Mouse (Mus musculus): Measurements from ENCODE around the gene Crhbp. TPM values are rescaled to one million over a fixed set of nuclear protein-coding genes. Genes with fewer than 3 reads are reported as not detected.
A peak's percentile ranks its signal among the peaks of the same experiment; 100 is the strongest.

Crhbp gene
- 0.82 and 1.2 TPM in 2 replicates for polyA plus RNA-seq (2014; fragmentation: Nextera tagmentation; extraction: Ambion mirVana)

- no peak for DNase-seq (ENCODE audit: low spot score)
- Histone ChIP-seq H3K4me2 (ENCODE audit: low read depth) (peak within 1 kb of the TSS; percentile 84), H3K9ac (ENCODE audit: low read length) (peak within 1 kb of the TSS; percentile 47), H3K27me3 (ENCODE audit: control insufficient read depth, insufficient read depth, low read length) (peaks cover 31% of the 10 kb centered on the region), H3K4me1 (ENCODE audit: control insufficient read depth, insufficient read depth, low read length) (peaks cover 3% of the 10 kb centered on the region; the same call in 1 of the 2 replicates), H3K27ac (ENCODE audit: low read depth, low read length) (no peak within 1 kb of the TSS), H3K4me3 (ENCODE audit: low read depth, low read length) (peak within 1 kb of the TSS; percentile 43), H3K9me3 (ENCODE audit: control insufficient read depth, low read length) (no peaks in the 10 kb centered on the region), H3K36me3 (ENCODE audit: control insufficient read depth, insufficient read depth, low read length) (no peaks in the 10 kb centered on the region)
- no peak for ATAC-seq (ENCODE audit: insufficient read depth, low FRiP score, low TSS enrichment)
- 48% methylated on average over 11 of the region's 11 CpGs for WGBS
Observed at GRCm38 (mm10) chr13:95444824-95445223, at the start of gene Crhbp. TSS of gene Crhbp (minus strand) at chr13:95444924.

GRCm38 (mm10) chr13:95493296-95493695, 48.6 kb upstream of the Crhbp start:
- no peaks in the 10 kb centered on the region for H3K9me3 ChIP-seq (ENCODE audit: control insufficient read depth, low read length)
- no peak overlapping the region for H3K27ac ChIP-seq (ENCODE audit: low read depth, low read length)
- H3K4me3 ChIP-seq (ENCODE audit: low read depth, low read length), result no peak overlapping the region
- H3K4me2 ChIP-seq (ENCODE audit: low read depth), result no peak overlapping the region
- H3K27me3 ChIP-seq (ENCODE audit: control insufficient read depth, insufficient read depth, low read length), result no peaks in the 10 kb centered on the region
- WGBS, result 79% methylated on average over 5 of the region's 5 CpGs
- no peaks in the 10 kb centered on the region for H3K4me1 ChIP-seq (ENCODE audit: control insufficient read depth, insufficient read depth, low read length)
- DNase-seq (ENCODE audit: low spot score) (no peak), ATAC-seq (ENCODE audit: insufficient read depth, low FRiP score, low TSS enrichment) (no peak)
- no peak overlapping the region for H3K9ac ChIP-seq (ENCODE audit: low read length)
- H3K36me3 ChIP-seq (ENCODE audit: control insufficient read depth, insufficient read depth, low read length), result no peaks in the 10 kb centered on the region

GRCm38 (mm10) chr13:95491327-95491726, 46.6 kb upstream of the Crhbp start:
- WGBS, result 82% methylated on average over 11 of the region's 11 CpGs
- Histone ChIP-seq H3K4me2 (ENCODE audit: low read depth) (no peak overlapping the region), H3K4me3 (ENCODE audit: low read depth, low read length) (no peak overlapping the region), H3K9me3 (ENCODE audit: control insufficient read depth, low read length) (no peaks in the 10 kb centered on the region), H3K27ac (ENCODE audit: low read depth, low read length) (no peak overlapping the region), H3K4me1 (ENCODE audit: control insufficient read depth, insufficient read depth, low read length) (no peaks in the 10 kb centered on the region), H3K9ac (ENCODE audit: low read length) (no peak overlapping the region), H3K27me3 (ENCODE audit: control insufficient read depth, insufficient read depth, low read length) (no peaks in the 10 kb centered on the region), H3K36me3 (ENCODE audit: control insufficient read depth, insufficient read depth, low read length) (no peaks in the 10 kb centered on the region)
- no peak for DNase-seq (ENCODE audit: low spot score)
- ATAC-seq (ENCODE audit: insufficient read depth, low FRiP score, low TSS enrichment), result no peak

GRCm38 (mm10) chr13:95484664-95485063, 39.9 kb upstream of the Crhbp start:
- no peak for DNase-seq (ENCODE audit: low spot score)
- Histone ChIP-seq H3K9ac (ENCODE audit: low read length) (no peak overlapping the region), H3K36me3 (ENCODE audit: control insufficient read depth, insufficient read depth, low read length) (no peaks in the 10 kb centered on the region), H3K4me2 (ENCODE audit: low read depth) (no peak overlapping the region), H3K9me3 (ENCODE audit: control insufficient read depth, low read length) (no peaks in the 10 kb centered on the region), H3K4me1 (ENCODE audit: control insufficient read depth, insufficient read depth, low read length) (no peaks in the 10 kb centered on the region), H3K27ac (ENCODE audit: low read depth, low read length) (no peak overlapping the region), H3K4me3 (ENCODE audit: low read depth, low read length) (no peak overlapping the region), H3K27me3 (ENCODE audit: control insufficient read depth, insufficient read depth, low read length) (no peaks in the 10 kb centered on the region)
- no peak for ATAC-seq (ENCODE audit: insufficient read depth, low FRiP score, low TSS enrichment)
- 69% methylated on average over 5 of the region's 5 CpGs for WGBS

- Histone ChIP-seq H3K27ac (ENCODE audit: low read depth, low read length) (no peak overlapping the region), H3K9ac (ENCODE audit: low read length) (no peak overlapping the region), H3K4me1 (ENCODE audit: control insufficient read depth, insufficient read depth, low read length) (no peaks in the 10 kb centered on the region), H3K9me3 (ENCODE audit: control insufficient read depth, low read length) (no peaks in the 10 kb centered on the region), H3K4me3 (ENCODE audit: low read depth, low read length) (no peak overlapping the region), H3K27me3 (ENCODE audit: control insufficient read depth, insufficient read depth, low read length) (no peaks in the 10 kb centered on the region), H3K4me2 (ENCODE audit: low read depth) (no peak overlapping the region), H3K36me3 (ENCODE audit: control insufficient read depth, insufficient read depth, low read length) (no peaks in the 10 kb centered on the region)
- 22% methylated on average over 4 of the region's 4 CpGs for WGBS
- ATAC-seq (ENCODE audit: insufficient read depth, low FRiP score, low TSS enrichment), result no peak
- DNase-seq (ENCODE audit: low spot score), result peak; percentile 88
Observed at GRCm38 (mm10) chr13:95481428-95481827, 36.7 kb upstream of the Crhbp start.

GRCm38 (mm10) chr13:95478671-95479413, 34.1 kb upstream of the Crhbp start, which contains the start of gene S100z:
TSS of gene S100z (minus strand) at chr13:95478721.
- Histone ChIP-seq H3K27ac (ENCODE audit: low read depth, low read length) (no peak within 1 kb of the TSS), H3K9me3 (ENCODE audit: control insufficient read depth, low read length) (no peaks in the 10 kb centered on the region), H3K27me3 (ENCODE audit: control insufficient read depth, insufficient read depth, low read length) (no peaks in the 10 kb centered on the region), H3K4me3 (ENCODE audit: low read depth, low read length) (no peak within 1 kb of the TSS), H3K4me2 (ENCODE audit: low read depth) (no peak within 1 kb of the TSS), H3K36me3 (ENCODE audit: control insufficient read depth, insufficient read depth, low read length) (no peaks in the 10 kb centered on the region), H3K4me1 (ENCODE audit: control insufficient read depth, insufficient read depth, low read length) (no peaks in the 10 kb centered on the region), H3K9ac (ENCODE audit: low read length) (no peak within 1 kb of the TSS)
- DNase-seq (ENCODE audit: low spot score), result no peak
- 92% methylated on average over 21 of the region's 21 CpGs for WGBS
- ATAC-seq (ENCODE audit: insufficient read depth, low FRiP score, low TSS enrichment), result no peak

- Histone ChIP-seq H3K4me1 (ENCODE audit: control insufficient read depth, insufficient read depth, low read length) (no peaks in the 10 kb centered on the region), H3K9me3 (ENCODE audit: control insufficient read depth, low read length) (no peaks in the 10 kb centered on the region), H3K36me3 (ENCODE audit: control insufficient read depth, insufficient read depth, low read length) (no peaks in the 10 kb centered on the region), H3K4me3 (ENCODE audit: low read depth, low read length) (no peak overlapping the region), H3K27ac (ENCODE audit: low read depth, low read length) (no peak overlapping the region), H3K27me3 (ENCODE audit: control insufficient read depth, insufficient read depth, low read length) (no peaks in the 10 kb centered on the region), H3K4me2 (ENCODE audit: low read depth) (no peak overlapping the region), H3K9ac (ENCODE audit: low read length) (no peak overlapping the region)
- DNase-seq (ENCODE audit: low spot score) (no peak), ATAC-seq (ENCODE audit: insufficient read depth, low FRiP score, low TSS enrichment) (no peak)
- WGBS, result 90% methylated on average over 6 of the region's 6 CpGs
Observed at GRCm38 (mm10) chr13:95477173-95477572, 32.4 kb upstream of the Crhbp start.

GRCm38 (mm10) chr13:95475124-95475523, 30.4 kb upstream of the Crhbp start:
- no peaks in the 10 kb centered on the region for H3K9me3 ChIP-seq (ENCODE audit: control insufficient read depth, low read length)
- no peak overlapping the region for H3K9ac ChIP-seq (ENCODE audit: low read length)
- no peaks in the 10 kb centered on the region for H3K36me3 ChIP-seq (ENCODE audit: control insufficient read depth, insufficient read depth, low read length)
- no peaks in the 10 kb centered on the region for H3K27me3 ChIP-seq (ENCODE audit: control insufficient read depth, insufficient read depth, low read length)
- H3K4me3 ChIP-seq (ENCODE audit: low read depth, low read length), result no peak overlapping the region
- WGBS, result 81% methylated on average over 7 of the region's 7 CpGs
- no peak for ATAC-seq (ENCODE audit: insufficient read depth, low FRiP score, low TSS enrichment)
- H3K4me1 ChIP-seq (ENCODE audit: control insufficient read depth, insufficient read depth, low read length), result no peaks in the 10 kb centered on the region
- H3K4me2 ChIP-seq (ENCODE audit: low read depth), result no peak overlapping the region
- no peak overlapping the region for H3K27ac ChIP-seq (ENCODE audit: low read depth, low read length)
- no peak for DNase-seq (ENCODE audit: low spot score)

- Histone ChIP-seq H3K4me2 (ENCODE audit: low read depth) (no peak overlapping the region), H3K36me3 (ENCODE audit: control insufficient read depth, insufficient read depth, low read length) (no peaks in the 10 kb centered on the region), H3K4me1 (ENCODE audit: control insufficient read depth, insufficient read depth, low read length) (no peaks in the 10 kb centered on the region), H3K27me3 (ENCODE audit: control insufficient read depth, insufficient read depth, low read length) (no peaks in the 10 kb centered on the region), H3K4me3 (ENCODE audit: low read depth, low read length) (no peak overlapping the region), H3K27ac (ENCODE audit: low read depth, low read length) (no peak overlapping the region), H3K9ac (ENCODE audit: low read length) (no peak overlapping the region), H3K9me3 (ENCODE audit: control insufficient read depth, low read length) (no peaks in the 10 kb centered on the region)
- no peak for ATAC-seq (ENCODE audit: insufficient read depth, low FRiP score, low TSS enrichment)
- no peak for DNase-seq (ENCODE audit: low spot score)
- 82% methylated on average over 3 of the region's 3 CpGs for WGBS
Observed at GRCm38 (mm10) chr13:95474294-95474693, 29.6 kb upstream of the Crhbp start.
